Mouse (Mus musculus) bone marrow macrophage, adult 2 months (primary cell): ENCODE results near the gene Olfr1328.

ENCODE experiments used
- CTCF ChIP-seq: IDR thresholded peaks from 2 replicates; pipeline ENCODE4 v1.5.1; 2012; ENCODE audit warnings: low read depth, mild to moderate bottlenecking, low read length, moderate library complexity
- POLR2A ChIP-seq: IDR thresholded peaks from 2 replicates; pipeline ENCODE4 v1.6.1; 2012; ENCODE audit warnings: mild to moderate bottlenecking, low read depth, low read length, borderline replicate concordance

- no peak for TF ChIP-seq CTCF
- TF ChIP-seq POLR2A, result no peak
Observed at GRCm38 (mm10) chr4:118901981-118902380, 36.4 kb downstream of the Olfr1328 start.
